Mouse (Mus musculus): ENCODE data around the gene Wdr18.

Wdr18 gene

GRCm38 (mm10) chr10:79927324-79928029, 32.5 kb upstream of the Wdr18 start:
- peak; percentile 71 to 73 for DNase-seq (ENCODE audit: low spot score in 2 of 2)

GRCm38 (mm10) chr10:79928030-79928694, 31.8 kb upstream of the Wdr18 start:
- DNase-seq (ENCODE audit: low spot score in 2 of 2): peak in 1 of 2 experiments; percentile 57

GRCm38 (mm10) chr10:79928907-79929701, 30.8 kb upstream of the Wdr18 start:
- DNase-seq (ENCODE audit: low spot score in 2 of 2): no peak

- DNase-seq (ENCODE audit: low spot score in 2 of 2): no peak
These were observed 29.8 kb upstream of the Wdr18 start for GRCm38 (mm10) chr10:79929967-79930825.

- no peak for DNase-seq (ENCODE audit: low spot score in 2 of 2)
These were observed 29.1 kb upstream of the Wdr18 start for GRCm38 (mm10) chr10:79930826-79931186.

GRCm38 (mm10) chr10:79931797-79932196, 28.2 kb upstream of the Wdr18 start:
- DNase-seq (ENCODE audit: low spot score in 2 of 2): no peak

GRCm38 (mm10) chr10:79932736-79933135, 27.2 kb upstream of the Wdr18 start:
- DNase-seq (ENCODE audit: low spot score in 2 of 2): no peak

- DNase-seq (ENCODE audit: low spot score in 2 of 2): peak in 1 of 2 experiments; percentile 52
These were observed 26.7 kb upstream of the Wdr18 start for GRCm38 (mm10) chr10:79933145-79933679.

GRCm38 (mm10) chr10:79933861-79934260, 26.1 kb upstream of the Wdr18 start:
- no peak for DNase-seq (ENCODE audit: low spot score in 2 of 2)

- peak in 1 of 2 experiments; percentile 50 for DNase-seq (ENCODE audit: low spot score in 2 of 2)
These were observed 25.7 kb upstream of the Wdr18 start for GRCm38 (mm10) chr10:79934272-79934721.

- DNase-seq (ENCODE audit: low spot score in 2 of 2): no peak
These were observed 25.0 kb upstream of the Wdr18 start for GRCm38 (mm10) chr10:79934794-79935569.

GRCm38 (mm10) chr10:79936284-79936910, 23.6 kb upstream of the Wdr18 start:
- no peak for DNase-seq (ENCODE audit: low spot score in 2 of 2)

- DNase-seq (ENCODE audit: low spot score in 2 of 2): peak; percentile 89 to 92
These were observed 23.0 kb upstream of the Wdr18 start for GRCm38 (mm10) chr10:79936911-79937441.

GRCm38 (mm10) chr10:79937775-79938526, 22.0 kb upstream of the Wdr18 start:
- DNase-seq (ENCODE audit: low spot score in 2 of 2): peak in 1 of 2 experiments; percentile 48

GRCm38 (mm10) chr10:79940749-79941148, 19.2 kb upstream of the Wdr18 start:
- DNase-seq (ENCODE audit: low spot score in 2 of 2): peak in 1 of 2 experiments; percentile 82

- DNase-seq (ENCODE audit: low spot score in 2 of 2): no peak
These were observed 17.0 kb upstream of the Wdr18 start for GRCm38 (mm10) chr10:79942988-79943387.

GRCm38 (mm10) chr10:79943471-79943901, 16.5 kb upstream of the Wdr18 start:
- peak in 1 of 2 experiments; percentile 29 for DNase-seq (ENCODE audit: low spot score in 2 of 2)

GRCm38 (mm10) chr10:79945507-79946234, 14.3 kb upstream of the Wdr18 start:
- no peak for DNase-seq (ENCODE audit: low spot score in 2 of 2)

Data from spleen, postnatal 10 days (tissue).